8 mouse cellular contexts compared by ENCODE assay signal in the genomic region with DNA sequence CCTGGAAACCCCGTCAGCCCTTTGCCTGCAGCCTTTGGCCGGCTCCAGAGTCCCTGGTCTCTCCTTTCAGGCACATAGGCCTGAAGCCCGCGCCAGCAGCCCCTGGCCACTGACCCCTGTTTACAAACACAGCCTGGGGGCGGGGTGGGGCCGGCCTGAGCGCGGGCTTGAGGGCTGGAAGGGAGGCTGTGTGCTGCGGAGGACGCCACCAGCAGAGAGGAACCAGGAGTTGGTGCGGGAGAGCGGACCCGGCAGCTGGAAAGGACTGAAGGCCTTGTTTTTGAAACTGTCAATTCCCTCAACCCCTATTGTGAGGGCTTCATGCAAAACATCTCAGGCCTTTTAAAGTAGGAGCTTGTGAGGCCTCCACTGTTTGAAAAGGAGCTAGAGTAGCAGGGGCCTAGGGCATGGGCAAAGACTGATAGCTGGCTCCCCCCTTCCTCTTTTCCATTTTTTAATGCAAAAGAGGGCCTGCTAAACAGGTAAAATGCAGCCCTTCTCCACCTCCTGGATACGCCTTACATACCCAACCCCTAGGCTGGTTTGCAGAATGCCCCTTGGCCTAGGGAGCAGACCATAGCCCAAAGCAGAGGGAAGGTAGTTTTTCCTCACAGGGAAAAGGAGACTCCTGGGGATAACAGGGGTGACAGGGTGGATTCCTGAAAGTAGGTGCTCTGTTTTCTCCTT. TPM values are rescaled to one million over a fixed set of nuclear protein-coding genes. Genes with fewer than 3 reads are reported as not detected.
DNase-seq lines count a peak whose midpoint lies in the region; ATAC-seq lines count a peak whose summit lies in the region.

No protein-coding gene starts in this region.

- DNase-seq in layer of hippocampus, postnatal 10 days (ENCODE audit: low spot score in 2 of 2) = peak; percentile 64 to 72
- DNase-seq in layer of hippocampus, postnatal 36 days = no peak
- peak; percentile 74 for DNase-seq in kidney, adult 9 months
- no peak for DNase-seq in testis, postnatal 10 days (ENCODE audit: low spot score)
- no peak for DNase-seq in urinary bladder, postnatal 25 days (ENCODE audit: low spot score)

- H3K9ac ChIP-seq in embryonic facial prominence, embryonic 13.5 days = peak overlapping the region; percentile 80
- H3K9ac ChIP-seq in midbrain, embryonic 12.5 days (replicated peaks) = peak overlapping the region; percentile 91

- H3K4me2 ChIP-seq in embryonic facial prominence, embryonic 13.5 days = peak overlapping the region; percentile 71
- H3K4me2 ChIP-seq in midbrain, embryonic 12.5 days (replicated peaks) = peak overlapping the region; percentile 70

- H3K36me3 ChIP-seq in embryonic facial prominence, embryonic 13.5 days = no peaks in the 10 kb centered on the region
- no peaks in the 10 kb centered on the region for H3K36me3 ChIP-seq in midbrain, embryonic 12.5 days

- H3K9me3 ChIP-seq in embryonic facial prominence, embryonic 13.5 days = no peaks in the 10 kb centered on the region
- no peaks in the 10 kb centered on the region for H3K9me3 ChIP-seq in midbrain, embryonic 12.5 days

- H3K27ac ChIP-seq in embryonic facial prominence, embryonic 13.5 days = peak overlapping the region; percentile 76
- H3K27ac ChIP-seq in midbrain, embryonic 12.5 days (replicated peaks) = peak overlapping the region; percentile 96

- peaks cover 51% of the 10 kb centered on the region for H3K4me1 ChIP-seq in embryonic facial prominence, embryonic 13.5 days
- peaks cover 65% of the 10 kb centered on the region for H3K4me1 ChIP-seq in midbrain, embryonic 12.5 days

- H3K4me3 ChIP-seq in embryonic facial prominence, embryonic 13.5 days = peak overlapping the region; percentile 34
- peak overlapping the region; percentile 99 for H3K4me3 ChIP-seq in midbrain, embryonic 12.5 days

- WGBS in embryonic facial prominence, embryonic 13.5 days = 11% methylated on average over 14 of the region's 14 CpGs
- under 1% methylated on average over 14 of the region's 14 CpGs for WGBS in midbrain, embryonic 12.5 days

- ATAC-seq in embryonic facial prominence, embryonic 13.5 days (ENCODE audit: insufficient number of reproducible peaks, insufficient read depth, low FRiP score, low TSS enrichment, low read depth) = no peak
- peak; percentile 92 for ATAC-seq in midbrain, embryonic 12.5 days (ENCODE audit: low FRiP score, low read depth)
- no peak for ATAC-seq in megakaryocyte progenitor cell, adult 5-6 weeks (replicated peaks; ENCODE audit: poor library complexity)

- H3K27me3 ChIP-seq in embryonic facial prominence, embryonic 13.5 days = 0 out of 2 replicates have a peak, but pooled peaks cover 3% of the 10 kb centered on the region
- H3K27me3 ChIP-seq in midbrain, embryonic 12.5 days = no peaks in the 10 kb centered on the region

RNA-seq across cellular contexts. Expression of gene A930004D18Rik, which starts 3.8 kb away (rescaled TPM):
- 1 to 10 TPM; 3.3 to 3.8 TPM for total RNA-seq in layer of hippocampus, postnatal 10 days (2021)
- 1 to 10 TPM; 3.0 to 5.6 TPM for total RNA-seq in layer of hippocampus, postnatal 36 days (2021)
- 13.7 and 15.0 TPM in 2 replicates for polyA plus RNA-seq in embryonic facial prominence, embryonic 13.5 days (2015; fragmentation: Nextera tagmentation; extraction: Ambion mirVana)
- 20.5 and 21.5 TPM in 2 replicates for polyA plus RNA-seq in midbrain, embryonic 12.5 days (2016; fragmentation: Nextera tagmentation; extraction: Ambion mirVana)
- not detected in 2 replicates for total RNA-seq in megakaryocyte progenitor cell, adult 5-6 weeks (2015)
- total RNA-seq in megakaryocyte progenitor cell, adult 5-6 weeks (2017) = not detected in 2 replicates

RNA-seq across cellular contexts. Expression of gene Skida1, which starts 7.5 kb away (rescaled TPM):
- total RNA-seq in layer of hippocampus, postnatal 10 days (2021) = 10 to 100 TPM; 12.7 to 14.8 TPM
- total RNA-seq in layer of hippocampus, postnatal 36 days (2021) = 10 to 100 TPM; 17.2 to 17.3 TPM
- 8.3 and 9.8 TPM in 2 replicates for polyA plus RNA-seq in embryonic facial prominence, embryonic 13.5 days (2015; fragmentation: Nextera tagmentation; extraction: Ambion mirVana)
- 23.8 and 26.6 TPM in 2 replicates for polyA plus RNA-seq in midbrain, embryonic 12.5 days (2016; fragmentation: Nextera tagmentation; extraction: Ambion mirVana)
- not detected in 2 replicates for total RNA-seq in megakaryocyte progenitor cell, adult 5-6 weeks (2015)
- 0.14 TPM in 1 of 2 replicates, not detected in the other for total RNA-seq in megakaryocyte progenitor cell, adult 5-6 weeks (2017)

RNA-seq across cellular contexts. Expression of gene Mllt10, which starts 13.7 kb away (rescaled TPM):
- total RNA-seq in layer of hippocampus, postnatal 10 days (2021) = 10 to 100 TPM; 48.8 to 58.2 TPM
- 10 to 100 TPM; 53.7 to 57.7 TPM for total RNA-seq in layer of hippocampus, postnatal 36 days (2021)
- polyA plus RNA-seq in embryonic facial prominence, embryonic 13.5 days (2015; fragmentation: Nextera tagmentation; extraction: Ambion mirVana) = 67.2 and 73.6 TPM in 2 replicates
- 64.9 and 70.4 TPM in 2 replicates for polyA plus RNA-seq in midbrain, embryonic 12.5 days (2016; fragmentation: Nextera tagmentation; extraction: Ambion mirVana)
- 62.3 and 96.1 TPM in 2 replicates for total RNA-seq in megakaryocyte progenitor cell, adult 5-6 weeks (2015)
- total RNA-seq in megakaryocyte progenitor cell, adult 5-6 weeks (2017) = 41.4 and 57.9 TPM in 2 replicates

RNA-seq across cellular contexts. Expression of gene H2al2a, which starts 44.6 kb away (rescaled TPM):
- total RNA-seq in layer of hippocampus, postnatal 10 days (2021) = not detected
- total RNA-seq in layer of hippocampus, postnatal 36 days (2021) = not detected
- not detected in 2 replicates for polyA plus RNA-seq in embryonic facial prominence, embryonic 13.5 days (2015; fragmentation: Nextera tagmentation; extraction: Ambion mirVana)
- not detected in 2 replicates for polyA plus RNA-seq in midbrain, embryonic 12.5 days (2016; fragmentation: Nextera tagmentation; extraction: Ambion mirVana)
- total RNA-seq in megakaryocyte progenitor cell, adult 5-6 weeks (2015) = not detected in 2 replicates
- not detected in 2 replicates for total RNA-seq in megakaryocyte progenitor cell, adult 5-6 weeks (2017)

Comparison
In these comparisons a context has a peak if more than half of its experiments do, and no peak if none do; other contexts are left out.
1. DNase-seq: peak in layer of hippocampus, postnatal 10 days (2 of 2) and kidney, adult 9 months (single experiment); none in layer of hippocampus, postnatal 36 days (0 of 2), testis, postnatal 10 days (single experiment) and urinary bladder, postnatal 25 days (single experiment).
2. RNA of gene A930004D18Rik, which starts 3.8 kb away (total RNA-seq): 3.0 to 5.6 TPM in layer of hippocampus, postnatal 36 days and 3.3 to 3.8 TPM in layer of hippocampus, postnatal 10 days; not detected in megakaryocyte progenitor cell, adult 5-6 weeks; every median in the first group is over 4 times any median in the second.
3. RNA of gene Skida1, which starts 7.5 kb away (total RNA-seq): 17.2 to 17.3 TPM in layer of hippocampus, postnatal 36 days and 12.7 to 14.8 TPM in layer of hippocampus, postnatal 10 days; 0.14 TPM in megakaryocyte progenitor cell, adult 5-6 weeks; every median in the first group is over 10 times any median in the second.